Mouse (Mus musculus) G1E-ER4 (cell line): ENCODE data around the gene Swap70. TPM values are rescaled to one million over a fixed set of nuclear protein-coding genes. Genes with fewer than 3 reads are reported as not detected.

ENCODE experiments used
- GATA1 ChIP-seq: IDR thresholded peaks from one replicate; pipeline ENCODE4 v1.8.0; 2012; ENCODE audit warnings: low read length, inconsistent platforms
- polyA plus RNA-seq: library from polyadenylated mRNA; stranded (reverse); fragments of >175 nt; gene quantifications from 2 replicates; pipeline ENCODE4 v1.2.3, GENCODE M21; 2012

Swap70 gene
- polyA plus RNA-seq, 1 experiment, result 23.3 TPM

DNA sequence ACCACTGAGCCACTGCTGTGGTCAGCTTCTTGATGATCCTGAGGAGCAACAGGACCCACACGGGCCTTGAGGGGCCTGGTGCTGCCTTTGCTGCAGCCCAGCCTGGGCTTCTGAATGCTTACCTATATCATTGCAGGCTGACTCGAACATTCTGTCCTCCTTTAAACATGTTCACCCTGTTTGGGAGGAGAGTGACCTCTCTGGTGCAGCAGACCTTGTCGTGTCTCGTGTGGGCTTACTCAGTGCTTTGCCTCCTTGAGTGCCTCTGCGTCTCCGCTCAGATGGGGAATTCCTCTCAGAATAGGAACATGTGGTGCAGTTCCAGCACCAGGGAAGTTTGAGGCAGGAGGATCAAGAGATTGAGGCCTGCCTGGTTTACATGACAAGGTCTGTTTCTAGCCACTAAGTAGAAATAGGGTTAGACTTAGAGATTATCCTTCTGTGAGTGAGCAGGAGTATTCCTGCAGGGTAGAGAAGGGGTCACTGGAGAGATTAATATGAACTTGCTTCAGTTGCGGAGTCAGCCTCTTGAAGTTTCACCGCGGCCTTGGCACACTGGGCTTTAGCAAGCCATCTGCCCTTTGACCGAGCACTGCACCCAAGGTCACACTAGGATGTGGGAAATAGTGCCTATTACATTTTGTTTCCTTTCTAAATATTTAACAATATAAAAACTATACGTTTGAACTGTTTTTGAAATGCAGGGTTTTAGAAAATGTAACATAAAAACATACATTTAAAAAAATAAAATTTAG, 36.9 kb downstream of the Swap70 start:
- TF ChIP-seq GATA1, result no peak

DNA sequence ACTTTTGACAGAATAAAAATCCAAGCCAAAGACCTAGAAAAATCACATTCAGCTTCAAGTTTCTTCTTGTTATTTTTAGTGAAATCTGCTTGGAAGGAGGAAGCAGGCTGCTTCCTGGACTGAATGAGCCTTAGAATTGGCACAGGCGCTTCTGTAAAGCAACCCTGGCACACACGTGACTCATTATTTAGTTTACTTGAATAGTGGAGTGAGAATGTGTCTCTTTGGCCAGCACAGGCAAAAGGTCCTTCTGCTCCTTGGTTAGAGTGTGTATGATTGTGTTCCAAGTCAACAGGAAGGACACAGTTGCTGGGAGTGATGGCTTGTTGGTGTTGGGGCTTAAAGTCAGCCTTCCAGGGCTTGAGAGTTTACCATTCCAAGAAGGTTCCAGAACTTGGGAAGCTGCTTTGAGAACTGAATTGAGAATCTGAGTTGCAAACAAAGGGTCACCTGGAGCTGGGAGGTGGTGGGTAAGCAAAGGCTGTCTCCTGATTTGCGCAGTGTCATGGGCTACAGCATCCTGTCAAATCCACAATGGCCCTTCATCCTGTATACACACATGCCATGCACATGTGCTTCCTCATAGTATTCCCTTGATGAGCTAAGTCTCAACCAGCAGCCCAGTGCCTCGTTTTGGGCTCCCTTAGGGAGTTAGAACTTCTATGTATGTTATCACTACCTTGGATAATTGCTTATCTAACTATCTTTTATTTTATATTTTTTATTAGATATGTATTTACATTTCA, 38.6 kb downstream of the Swap70 start:
- TF ChIP-seq GATA1, result no peak

GRCm38 (mm10) chr7:110261807-110262206, 40.3 kb downstream of the Swap70 start:
- TF ChIP-seq GATA1, result no peak

- no peak for TF ChIP-seq GATA1
These were observed 41.1 kb downstream of the Swap70 start for GRCm38 (mm10) chr7:110262661-110263060.

DNA sequence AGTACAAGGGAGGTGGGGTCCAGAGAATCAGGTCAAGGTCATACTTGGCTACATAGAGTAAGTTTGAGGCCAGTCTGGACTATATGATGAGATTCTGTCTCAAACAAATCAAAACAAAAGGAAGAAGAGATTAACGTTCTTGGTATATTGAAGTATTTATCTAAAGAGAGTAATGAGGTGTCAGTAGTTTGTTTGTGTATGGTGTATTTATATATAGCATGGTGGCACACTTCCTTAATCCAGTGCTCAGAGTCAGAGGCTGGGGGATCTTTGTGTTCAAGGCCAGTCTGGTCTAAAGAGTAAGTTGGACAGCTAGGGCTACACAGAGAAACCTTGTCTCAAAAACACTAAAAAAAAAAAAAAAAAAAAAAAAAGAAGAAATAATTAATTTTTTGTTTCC, 42.0 kb downstream of the Swap70 start:
- no peak for TF ChIP-seq GATA1

DNA sequence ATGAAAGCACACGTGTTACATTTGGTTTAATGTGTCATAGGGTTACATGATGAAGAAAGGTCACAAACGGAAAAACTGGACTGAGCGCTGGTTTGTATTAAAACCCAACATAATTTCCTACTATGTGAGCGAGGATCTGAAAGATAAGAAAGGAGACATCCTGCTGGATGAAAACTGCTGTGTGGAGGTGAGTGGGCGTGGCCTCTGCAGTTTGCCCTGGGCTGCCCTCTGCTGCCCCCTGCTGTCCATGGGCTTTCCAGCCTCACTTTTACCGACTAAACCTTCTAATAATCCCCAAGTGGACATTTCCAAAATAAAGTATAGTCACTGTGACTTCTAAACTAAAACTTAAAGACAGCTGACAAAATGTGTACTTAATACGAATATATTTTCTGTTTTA, 44.3 kb downstream of the Swap70 start:
- no peak for TF ChIP-seq GATA1

GRCm38 (mm10) chr7:110267014-110267413, 45.5 kb downstream of the Swap70 start:
- no peak for TF ChIP-seq GATA1

GRCm38 (mm10) chr7:110267994-110268393, 46.5 kb downstream of the Swap70 start:
- no peak for TF ChIP-seq GATA1

DNA sequence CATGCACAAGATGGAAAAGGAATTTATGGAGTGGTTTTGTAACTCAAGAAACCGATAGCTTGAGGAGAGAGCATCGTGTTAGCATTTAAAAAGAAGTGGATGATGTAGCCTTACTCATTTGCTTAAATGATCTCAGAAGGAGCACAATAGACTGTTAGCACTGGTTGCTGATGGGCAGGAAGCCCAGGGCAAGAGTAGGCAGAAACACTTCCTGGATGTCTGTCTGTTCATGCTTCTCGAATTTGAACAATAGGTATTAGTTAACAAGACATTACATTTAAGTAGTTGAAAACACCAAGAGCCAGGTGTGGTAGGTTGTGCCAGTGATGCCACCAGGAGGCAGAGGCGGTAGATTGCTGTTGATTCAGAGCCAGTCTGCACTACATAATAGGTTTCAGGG, 47.0 kb downstream of the Swap70 start:
- no peak for TF ChIP-seq GATA1

DNA sequence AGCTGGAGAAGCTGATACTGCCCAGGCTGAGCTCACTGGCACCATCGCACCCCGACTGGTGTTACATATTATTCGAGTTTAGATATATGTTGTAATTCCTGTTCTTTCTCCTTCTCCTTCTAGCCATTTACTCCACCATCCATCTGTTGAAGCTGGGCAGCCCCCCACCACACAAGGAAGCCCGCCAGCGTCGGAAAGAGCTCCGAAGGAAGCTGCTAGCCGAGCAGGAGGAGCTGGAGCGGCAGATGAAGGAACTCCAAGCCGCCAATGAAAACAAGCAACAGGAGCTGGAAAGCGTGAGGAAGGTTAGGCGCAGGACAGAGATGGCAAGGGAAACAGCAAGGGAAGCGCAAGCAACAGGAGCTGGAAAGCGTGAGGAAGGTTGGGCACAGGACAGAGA, 48.3 kb downstream of the Swap70 start:
- no peak for TF ChIP-seq GATA1

- no peak for TF ChIP-seq GATA1
These were observed 48.9 kb downstream of the Swap70 start for GRCm38 (mm10) chr7:110270455-110270854.

DNA sequence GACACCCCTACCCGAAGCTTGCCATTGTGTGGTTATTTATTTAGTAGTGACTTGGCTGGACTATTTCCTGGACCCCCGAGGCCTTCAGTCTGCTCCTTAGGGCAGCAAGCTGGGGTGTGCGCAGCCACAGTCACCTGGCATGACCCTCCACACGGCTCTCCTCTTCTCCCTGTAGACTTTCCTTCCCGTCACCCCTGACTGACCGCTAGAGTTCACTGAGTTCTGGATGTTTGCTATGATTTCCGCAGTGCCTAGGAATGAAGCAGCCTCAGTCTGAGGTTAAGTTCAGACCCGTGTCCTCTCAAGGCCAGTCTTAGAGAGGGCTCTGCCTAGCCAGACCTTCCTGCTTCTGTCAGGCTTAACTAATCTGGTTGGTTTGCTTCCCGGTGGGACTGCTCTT, 50.3 kb downstream of the Swap70 start:
- no peak for TF ChIP-seq GATA1

- no peak for TF ChIP-seq GATA1
These were observed 50.9 kb downstream of the Swap70 start for GRCm38 (mm10) chr7:110272434-110272833.

GRCm38 (mm10) chr7:110277734-110278245, 56.3 kb downstream of the Swap70 start:
- TF ChIP-seq GATA1, result no peak

GRCm38 (mm10) chr7:110279183-110279582, 57.7 kb downstream of the Swap70 start:
- no peak for TF ChIP-seq GATA1

- TF ChIP-seq GATA1, result no peak
These were observed 60.1 kb downstream of the Swap70 start for GRCm38 (mm10) chr7:110281435-110282256.
